Mouse (Mus musculus): ENCODE measurements around the gene Tefm. TPM values are rescaled to one million over a fixed set of nuclear protein-coding genes. Genes with fewer than 3 reads are reported as not detected.

Gene Tefm
- polyA plus RNA-seq, 1 experiment = 37.3 TPM

GRCm38 (mm10) chr11:80181021-80181749 is 39.2 kb upstream of the Tefm start:
- H3K36me3 ChIP-seq (ENCODE audit: control insufficient read depth, insufficient read depth, low read length, poor library complexity, severe bottlenecking) = no peaks in the 10 kb centered on the region
- no peaks in the 10 kb centered on the region for H3K9me3 ChIP-seq (replicated peaks; ENCODE audit: control insufficient read depth, insufficient read depth, low read length, poor library complexity, severe bottlenecking)
- no peaks in the 10 kb centered on the region for H3K27me3 ChIP-seq (ENCODE audit: control insufficient read depth, insufficient read depth, low read length, poor library complexity, severe bottlenecking)
- no peak overlapping the region for H3K9ac ChIP-seq (ENCODE audit: low read depth, poor library complexity, severe bottlenecking)
- peak overlapping the region; percentile 67 for H3K27ac ChIP-seq (ENCODE audit: insufficient read depth, low read length)
- no peak overlapping the region for H3K4me3 ChIP-seq (ENCODE audit: low read depth, low read length)
- TF ChIP-seq POLR2A (IDR thresholded peaks at IDR 0.05; ENCODE audit: insufficient read depth, low read length) = no peak
- TF ChIP-seq CTCF (IDR thresholded peaks at IDR 0.05; ENCODE audit: low read depth, low read length) = no peak
- TF ChIP-seq EP300 (IDR thresholded peaks at IDR 0.05; ENCODE audit: insufficient read depth, low read depth, low read length) = no peak
- peaks cover 6% of the 10 kb centered on the region for H3K4me1 ChIP-seq (ENCODE audit: control insufficient read depth, insufficient read depth, low read length)

GRCm38 (mm10) chr11:80178316-80178715 is 36.3 kb upstream of the Tefm start:
- H3K27me3 ChIP-seq (ENCODE audit: control insufficient read depth, insufficient read depth, low read length, poor library complexity, severe bottlenecking) = no peaks in the 10 kb centered on the region
- peak overlapping the region; percentile 19; the same call in 1 of the 2 replicates for H3K9ac ChIP-seq (ENCODE audit: low read depth, poor library complexity, severe bottlenecking)
- H3K27ac ChIP-seq (ENCODE audit: insufficient read depth, low read length) = peak overlapping the region; percentile 80
- no peak overlapping the region for H3K4me3 ChIP-seq (ENCODE audit: low read depth, low read length)
- H3K36me3 ChIP-seq (ENCODE audit: control insufficient read depth, insufficient read depth, low read length, poor library complexity, severe bottlenecking) = no peaks in the 10 kb centered on the region
- TF ChIP-seq CTCF (IDR thresholded peaks at IDR 0.05; ENCODE audit: low read depth, low read length) (no peak), EP300 (IDR thresholded peaks at IDR 0.05; ENCODE audit: insufficient read depth, low read depth, low read length) (peak; percentile 61; the same call in 1 of the 2 replicates)
- H3K4me1 ChIP-seq (ENCODE audit: control insufficient read depth, insufficient read depth, low read length) = peaks cover 8% of the 10 kb centered on the region
- H3K9me3 ChIP-seq (replicated peaks; ENCODE audit: control insufficient read depth, insufficient read depth, low read length, poor library complexity, severe bottlenecking) = no peaks in the 10 kb centered on the region

- H3K4me1 ChIP-seq (ENCODE audit: control insufficient read depth, insufficient read depth, low read length) = peaks cover 12% of the 10 kb centered on the region
- H3K27ac ChIP-seq (ENCODE audit: insufficient read depth, low read length) = peak overlapping the region; percentile 80
- H3K27me3 ChIP-seq (ENCODE audit: control insufficient read depth, insufficient read depth, low read length, poor library complexity, severe bottlenecking) = no peaks in the 10 kb centered on the region
- H3K9ac ChIP-seq (ENCODE audit: low read depth, poor library complexity, severe bottlenecking) = peak overlapping the region; percentile 19; the same call in 1 of the 2 replicates
- no peaks in the 10 kb centered on the region for H3K9me3 ChIP-seq (replicated peaks; ENCODE audit: control insufficient read depth, insufficient read depth, low read length, poor library complexity, severe bottlenecking)
- H3K4me3 ChIP-seq (ENCODE audit: low read depth, low read length) = peak overlapping the region; percentile 4; the same call in 1 of the 2 replicates
- no peaks in the 10 kb centered on the region for H3K36me3 ChIP-seq (ENCODE audit: control insufficient read depth, insufficient read depth, low read length, poor library complexity, severe bottlenecking)
- TF ChIP-seq POLR2A (IDR thresholded peaks at IDR 0.05; ENCODE audit: insufficient read depth, low read length) (no peak), CTCF (IDR thresholded peaks at IDR 0.05; ENCODE audit: low read depth, low read length) (no peak), EP300 (IDR thresholded peaks at IDR 0.05; ENCODE audit: insufficient read depth, low read depth, low read length) (peak; percentile 84)
These were observed 35.2 kb upstream of the Tefm start for GRCm38 (mm10) chr11:80176911-80177895.

- peaks cover 12% of the 10 kb centered on the region for H3K4me1 ChIP-seq (ENCODE audit: control insufficient read depth, insufficient read depth, low read length)
- peak overlapping the region; percentile 7; the same call in 1 of the 2 replicates for H3K27ac ChIP-seq (ENCODE audit: insufficient read depth, low read length)
- no peak overlapping the region for H3K4me3 ChIP-seq (ENCODE audit: low read depth, low read length)
- H3K36me3 ChIP-seq (ENCODE audit: control insufficient read depth, insufficient read depth, low read length, poor library complexity, severe bottlenecking) = no peaks in the 10 kb centered on the region
- no peak for TF ChIP-seq POLR2A (IDR thresholded peaks at IDR 0.05; ENCODE audit: insufficient read depth, low read length)
- TF ChIP-seq EP300 (IDR thresholded peaks at IDR 0.05; ENCODE audit: insufficient read depth, low read depth, low read length) = 0 out of 2 replicates have a peak, but pooled peaks have one; percentile 10
- H3K9ac ChIP-seq (ENCODE audit: low read depth, poor library complexity, severe bottlenecking) = no peak overlapping the region
- no peaks in the 10 kb centered on the region for H3K27me3 ChIP-seq (ENCODE audit: control insufficient read depth, insufficient read depth, low read length, poor library complexity, severe bottlenecking)
- no peaks in the 10 kb centered on the region for H3K9me3 ChIP-seq (replicated peaks; ENCODE audit: control insufficient read depth, insufficient read depth, low read length, poor library complexity, severe bottlenecking)
These were observed 32.1 kb upstream of the Tefm start for GRCm38 (mm10) chr11:80173963-80174670.

- no peaks in the 10 kb centered on the region for H3K9me3 ChIP-seq (replicated peaks; ENCODE audit: control insufficient read depth, insufficient read depth, low read length, poor library complexity, severe bottlenecking)
- H3K27me3 ChIP-seq (ENCODE audit: control insufficient read depth, insufficient read depth, low read length, poor library complexity, severe bottlenecking) = no peaks in the 10 kb centered on the region
- TF ChIP-seq POLR2A (IDR thresholded peaks at IDR 0.05; ENCODE audit: insufficient read depth, low read length) = no peak
- TF ChIP-seq CTCF (IDR thresholded peaks at IDR 0.05; ENCODE audit: low read depth, low read length) = no peak
- no peak for TF ChIP-seq EP300 (IDR thresholded peaks at IDR 0.05; ENCODE audit: insufficient read depth, low read depth, low read length)
- no peaks in the 10 kb centered on the region for H3K36me3 ChIP-seq (ENCODE audit: control insufficient read depth, insufficient read depth, low read length, poor library complexity, severe bottlenecking)
- no peak overlapping the region for H3K27ac ChIP-seq (ENCODE audit: insufficient read depth, low read length)
- no peak overlapping the region for H3K9ac ChIP-seq (ENCODE audit: low read depth, poor library complexity, severe bottlenecking)
- H3K4me1 ChIP-seq (ENCODE audit: control insufficient read depth, insufficient read depth, low read length) = peaks cover 10% of the 10 kb centered on the region
- H3K4me3 ChIP-seq (ENCODE audit: low read depth, low read length) = no peak overlapping the region
These were observed 29.9 kb upstream of the Tefm start for GRCm38 (mm10) chr11:80171884-80172283.

All from ES-Bruce4 (cell line).